Mouse (Mus musculus) kidney, postnatal 0 days (tissue): ENCODE measurements around the gene Olfr490. TPM values are rescaled to one million over a fixed set of nuclear protein-coding genes. Genes with fewer than 3 reads are reported as not detected.

Experiments
- ATAC-seq: fragments of 200-750 bp; cut with Nextera tagmentation; replicated peaks from 2 replicates; pipeline ENCODE4 v1.8.0; 2017; ENCODE audit warnings: low read depth, moderate number of reproducible peaks, moderate TSS enrichment, moderate library complexity; ENCODE audit not compliant: low FRiP score
- DNase-seq: peaks from one replicate; pipeline ENCODE4 v3.0.0-alpha.2; 2016; ENCODE audit warnings: low spot score
- H3K27ac ChIP-seq: fragments of 300-500 bp; sonication (generic); 2 replicates; pipeline ENCODE4 v1.5.1; 2014; ENCODE audit warnings: mild to moderate bottlenecking
- H3K27me3 ChIP-seq: fragments of 300-500 bp; sonication (generic); 2 replicates; pipeline ENCODE4 v1.6.1; 2014; ENCODE audit warnings: low read length, mixed read lengths; ENCODE audit not compliant: insufficient read depth
- H3K36me3 ChIP-seq: fragments of 300-500 bp; sonication (generic); 2 replicates; pipeline ENCODE4 v1.6.1; 2014; ENCODE audit warnings: low read length, mixed read lengths; ENCODE audit not compliant: insufficient read depth
- H3K4me1 ChIP-seq: fragments of 300-500 bp; sonication (generic); replicated peaks from 2 replicates; pipeline ENCODE4 v1.6.1; 2014; ENCODE audit warnings: antibody characterized with exemption, low read length, mixed read lengths; ENCODE audit not compliant: insufficient read depth
- H3K4me2 ChIP-seq: fragments of 300-500 bp; sonication (generic); 2 replicates; pipeline ENCODE4 v1.6.1; 2014; ENCODE audit warnings: mild to moderate bottlenecking, low read length, moderate library complexity, mixed read lengths
- H3K4me3 ChIP-seq: fragments of 300-500 bp; sonication (generic); replicated peaks from 2 replicates; pipeline ENCODE4 v1.5.1; 2014; ENCODE audit warnings: low read depth, low read length
- H3K9ac ChIP-seq: fragments of 300-500 bp; sonication (generic); 2 replicates; pipeline ENCODE4 v1.6.1; 2014; ENCODE audit warnings: low read depth, low read length
- H3K9me3 ChIP-seq: fragments of 300-500 bp; sonication (generic); replicated peaks from 2 replicates; pipeline ENCODE4 v1.6.1; 2016; ENCODE audit warnings: low read length, inconsistent platforms, mixed read lengths
- CTCF ChIP-seq: IDR thresholded peaks from 2 replicates; pipeline ENCODE4 v1.5.1; 2016; ENCODE audit warnings: antibody characterized with exemption, low read depth, mild to moderate bottlenecking, moderate library complexity
- WGBS: fragments of 180-500 bp; shearing (Covaris S2); extraction: QIAGEN DNeasy Blood & Tissue Kit; methylation state at CpG from one replicate; pipeline ENCODE4 v1.1.7; 2014; 5-methylcytosine and 5-hydroxymethylcytosine counted together
- polyA plus RNA-seq: library from polyadenylated mRNA; unstranded; fragments of >200 nt; fragmentation: Nextera tagmentation; extraction: Ambion mirVana; gene quantifications from 2 replicates; pipeline ENCODE4 v1.2.1, GENCODE M21; 2015

The Olfr490 gene
- polyA plus RNA-seq = not detected in 2 replicates

DNA sequence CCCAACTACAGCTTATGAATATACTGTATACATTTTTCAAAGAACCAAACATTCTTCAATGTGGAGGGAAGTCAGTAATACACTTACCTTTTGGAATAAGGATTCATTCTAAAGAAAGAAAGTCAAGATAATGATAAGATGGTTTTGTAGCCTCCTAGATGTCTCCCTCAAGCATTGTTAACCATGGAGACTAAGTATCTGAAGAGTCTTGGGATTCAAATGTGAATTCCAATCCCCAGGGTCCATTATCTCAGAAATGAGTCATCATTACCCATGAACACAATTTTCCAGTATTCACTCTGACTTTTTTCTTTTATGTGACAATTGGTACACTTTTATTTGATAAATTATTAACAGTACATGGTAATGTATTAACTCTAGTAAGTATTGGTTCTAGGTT lies at the start of gene Olfr490:
Olfr490 (minus strand) TSS at position 101 of the 400 bp plus-strand sequence.
- no peak within 1 kb of the TSS for H3K4me2 ChIP-seq
- no peak within 1 kb of the TSS for H3K27ac ChIP-seq
- no peaks in the 10 kb centered on the region for H3K27me3 ChIP-seq
- TF ChIP-seq CTCF = no peak
- H3K4me1 ChIP-seq = no peaks in the 10 kb centered on the region
- DNase-seq = no peak
- H3K4me3 ChIP-seq = no peak within 1 kb of the TSS
- H3K9me3 ChIP-seq = no peaks in the 10 kb centered on the region
- no peak within 1 kb of the TSS for H3K9ac ChIP-seq
- no peak for ATAC-seq
- no peaks in the 10 kb centered on the region for H3K36me3 ChIP-seq

- Histone ChIP-seq H3K27me3 (no peaks in the 10 kb centered on the region), H3K9ac (no peak within 1 kb of the TSS), H3K4me2 (no peak within 1 kb of the TSS), H3K9me3 (no peaks in the 10 kb centered on the region), H3K27ac (no peak within 1 kb of the TSS), H3K4me3 (no peak within 1 kb of the TSS), H3K36me3 (no peaks in the 10 kb centered on the region), H3K4me1 (no peaks in the 10 kb centered on the region)
- no peak for TF ChIP-seq CTCF
- DNase-seq (no peak), ATAC-seq (no peak)
- WGBS = 77% methylated on average over 2 of the region's 2 CpGs
Measured at GRCm38 (mm10) chr7:108323574-108323973, 34.8 kb upstream of the Olfr490 start, which contains the start of gene Olfr492. Gene Olfr492, minus strand, starts transcription at chr7:108323674.

DNA sequence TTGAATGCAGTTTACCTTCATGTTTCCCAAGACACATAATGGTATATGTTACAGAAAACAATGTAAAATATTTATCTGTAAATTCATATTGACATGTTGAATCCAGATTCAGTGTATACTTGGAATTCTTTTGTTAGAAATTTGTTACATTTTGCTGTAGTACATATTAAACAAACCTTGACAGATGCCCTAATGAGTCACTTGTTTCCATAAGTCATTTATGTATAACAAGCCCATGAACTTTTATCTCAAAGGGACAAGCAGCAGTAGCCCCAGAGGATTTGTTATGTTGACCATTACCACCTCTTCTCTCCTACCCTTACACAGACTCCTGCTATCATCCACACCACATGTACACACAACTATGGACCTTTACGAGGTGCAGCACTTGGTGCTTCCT lies 24.4 kb upstream of the Olfr490 start, which contains the start of gene Olfr491:
Olfr491 (plus strand) TSS at position 301 of the 400 bp plus-strand sequence.
- WGBS = 70% methylated on average over 1 of the region's 1 CpGs
- Histone ChIP-seq H3K9me3 (no peaks in the 10 kb centered on the region), H3K36me3 (no peaks in the 10 kb centered on the region), H3K27ac (no peak within 1 kb of the TSS), H3K4me1 (no peaks in the 10 kb centered on the region), H3K4me2 (no peak within 1 kb of the TSS), H3K27me3 (no peaks in the 10 kb centered on the region), H3K9ac (no peak within 1 kb of the TSS), H3K4me3 (no peak within 1 kb of the TSS)
- DNase-seq (no peak), ATAC-seq (no peak)
- no peak for TF ChIP-seq CTCF

- H3K4me3 ChIP-seq = no peak within 1 kb of the TSS
- no peak within 1 kb of the TSS for H3K4me2 ChIP-seq
- H3K4me1 ChIP-seq = no peaks in the 10 kb centered on the region
- no peaks in the 10 kb centered on the region for H3K27me3 ChIP-seq
- H3K9me3 ChIP-seq = no peaks in the 10 kb centered on the region
- ATAC-seq (no peak), DNase-seq (no peak)
- H3K9ac ChIP-seq = no peak within 1 kb of the TSS
- no peaks in the 10 kb centered on the region for H3K36me3 ChIP-seq
- TF ChIP-seq CTCF = no peak
- no peak within 1 kb of the TSS for H3K27ac ChIP-seq
Measured at GRCm38 (mm10) chr7:108258247-108258646, 30.5 kb downstream of the Olfr490 start, which contains the start of gene Olfr488. Gene Olfr488, minus strand, starts transcription at chr7:108258347.

Other genes starting within 250 kb of the Olfr490 start
- not detected in 2 replicates for gene Olfr479, start 238.2 kb downstream of the Olfr490 start, polyA plus RNA-seq
- gene Olfr480, start 221.6 kb downstream of the Olfr490 start, polyA plus RNA-seq = not detected in 2 replicates
- gene Olfr481, start 209.1 kb downstream of the Olfr490 start, polyA plus RNA-seq = not detected in 2 replicates
- gene Olfr482, start 191.3 kb downstream of the Olfr490 start, polyA plus RNA-seq = 0.12 and 0.13 TPM in 2 replicates
- gene Olfr483, start 188.1 kb downstream of the Olfr490 start, polyA plus RNA-seq = not detected in 2 replicates
- not detected in 2 replicates for gene Olfr484, start 161.5 kb downstream of the Olfr490 start, polyA plus RNA-seq
- gene Olfr485, start 129.1 kb downstream of the Olfr490 start, polyA plus RNA-seq = not detected in 2 replicates
- gene Olfr486, start 116.2 kb downstream of the Olfr490 start, polyA plus RNA-seq = not detected in 2 replicates
- gene Olfr487, start 74.3 kb downstream of the Olfr490 start, polyA plus RNA-seq = not detected in 2 replicates
- gene Olfr488, start 30.6 kb downstream of the Olfr490 start, polyA plus RNA-seq = not detected in 2 replicates
- not detected in 2 replicates for gene Olfr491, start 24.5 kb upstream of the Olfr490 start, polyA plus RNA-seq
- gene Olfr492, start 34.7 kb upstream of the Olfr490 start, polyA plus RNA-seq = not detected in 2 replicates
- not detected in 2 replicates for gene Olfr493, start 58.0 kb upstream of the Olfr490 start, polyA plus RNA-seq
- not detected in 2 replicates for gene Olfr494, start 76.4 kb upstream of the Olfr490 start, polyA plus RNA-seq
- not detected in 2 replicates for gene Olfr495, start 104.2 kb upstream of the Olfr490 start, polyA plus RNA-seq
- gene Olfr497, start 131.5 kb upstream of the Olfr490 start, polyA plus RNA-seq = not detected in 2 replicates
- not detected in 2 replicates for gene Olfr498, start 176.4 kb upstream of the Olfr490 start, polyA plus RNA-seq
- not detected in 2 replicates for gene Olfr502, start 236.1 kb upstream of the Olfr490 start, polyA plus RNA-seq